Mouse (Mus musculus) testis, adult 2 months (tissue): ENCODE measurements around the gene Pcyt2.

Experiments used
- CTCF ChIP-seq: fragments of 200-500 bp; IDR thresholded peaks from 2 replicates; pipeline ENCODE4 v1.5.1; 2012; ENCODE audit warnings: low read depth, mild to moderate bottlenecking, inconsistent platforms, low read length, moderate library complexity; ENCODE audit not compliant: control insufficient read depth, insufficient read depth, insufficient replicate concordance
- POLR2A ChIP-seq: fragments of 200-500 bp; IDR thresholded peaks from 2 replicates; pipeline ENCODE4 v1.6.1; 2012; ENCODE audit warnings: low read depth, mild to moderate bottlenecking, inconsistent platforms, low read length, moderate library complexity; ENCODE audit not compliant: control insufficient read depth

DNA sequence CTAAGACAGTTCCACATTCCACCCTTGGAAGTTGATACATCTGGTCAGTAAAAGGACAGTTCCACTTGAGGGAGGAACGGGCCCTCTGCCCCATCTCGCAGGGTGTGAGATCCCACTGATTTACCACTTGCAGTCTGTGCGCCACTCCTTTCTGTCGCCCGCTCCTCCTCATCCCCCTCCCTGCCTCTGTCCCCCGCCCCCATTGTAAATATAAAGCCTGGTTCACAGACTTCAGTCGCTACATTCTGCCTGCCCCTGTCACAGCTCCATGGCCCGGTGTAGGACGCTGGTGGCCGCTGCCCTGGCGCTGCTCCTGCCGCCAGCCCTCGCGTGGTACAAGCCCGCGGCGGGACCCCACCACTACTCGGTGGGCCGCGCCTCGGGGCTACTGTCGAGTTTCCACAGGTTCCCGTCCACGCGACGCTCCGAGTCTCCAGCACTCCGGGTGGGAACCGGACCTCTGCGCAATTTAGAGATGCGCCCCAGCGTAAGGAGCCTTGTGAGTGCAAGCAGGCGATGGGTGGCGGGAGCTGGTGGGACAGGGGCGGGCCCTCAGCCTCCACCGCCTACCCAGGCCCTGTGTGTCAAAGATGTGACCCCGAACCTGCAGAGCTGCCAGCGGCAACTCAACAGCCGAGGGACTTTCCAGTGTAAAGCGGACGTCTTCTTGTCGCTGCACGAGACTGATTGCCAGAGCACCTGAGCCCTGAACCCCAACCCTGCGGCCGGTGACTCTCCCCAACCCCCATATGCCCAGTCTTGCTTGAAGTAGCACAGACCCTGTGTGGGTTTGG, 9.3 kb downstream of the Pcyt2 start, which contains the start of gene Npb:
- TF ChIP-seq CTCF (no peak), POLR2A (peak; percentile 21; the same call in 1 of the 2 replicates)
